Mouse (Mus musculus) heart, embryonic 11.5 days (tissue): ENCODE results near the gene Ndufa7. TPM values are rescaled to one million over a fixed set of nuclear protein-coding genes. Genes with fewer than 3 reads are reported as not detected.
A peak's percentile ranks its signal among the peaks of the same experiment; 100 is the strongest.
"Not testable (repeated sequence)": the region's sequence is repeated elsewhere in the genome, so short reads cannot be mapped to it uniquely, and the experiment has no call there.

Experiments used
- ATAC-seq: fragments of 200-750 bp; cut with Nextera tagmentation; replicated peaks from 2 replicates; pipeline ENCODE4 v1.8.0; 2017; ENCODE audit warnings: moderate library complexity; ENCODE audit not compliant: insufficient number of reproducible peaks, low FRiP score, low TSS enrichment
- H3K27ac ChIP-seq: fragments of 300-500 bp; sonication (generic); 2 replicates; pipeline ENCODE4 v1.5.1; 2014; ENCODE audit warnings: mild to moderate bottlenecking, low read depth, low read length
- H3K27me3 ChIP-seq: fragments of 300-500 bp; sonication (generic); 2 replicates; pipeline ENCODE4 v1.6.1; 2014; ENCODE audit warnings: mild to moderate bottlenecking, low read length, mixed read lengths; ENCODE audit not compliant: control insufficient read depth, insufficient read depth
- H3K36me3 ChIP-seq: fragments of 300-500 bp; sonication (generic); 2 replicates; pipeline ENCODE4 v1.6.1; 2014; ENCODE audit warnings: mild to moderate bottlenecking, low read length, moderate library complexity, mixed read lengths; ENCODE audit not compliant: control insufficient read depth, insufficient read depth
- H3K4me1 ChIP-seq: fragments of 300-500 bp; sonication (generic); 2 replicates; pipeline ENCODE4 v1.6.1; 2014; ENCODE audit warnings: low read length; ENCODE audit not compliant: control insufficient read depth, insufficient read depth
- H3K4me2 ChIP-seq: fragments of 300-500 bp; sonication (generic); 2 replicates; pipeline ENCODE4 v1.6.1; 2014; ENCODE audit warnings: mild to moderate bottlenecking, moderate library complexity
- H3K4me3 ChIP-seq: fragments of 300-500 bp; sonication (generic); 2 replicates; pipeline ENCODE4 v1.5.1; 2014; ENCODE audit warnings: low read depth, low read length
- H3K9ac ChIP-seq: fragments of 300-500 bp; sonication (generic); 2 replicates; pipeline ENCODE4 v1.6.1; 2014; ENCODE audit warnings: mild to moderate bottlenecking, low read depth, low read length, moderate library complexity
- H3K9me3 ChIP-seq: fragments of 300-500 bp; sonication (generic); replicated peaks from 2 replicates; pipeline ENCODE4 v1.6.1; 2016; ENCODE audit warnings: low read length; ENCODE audit not compliant: control insufficient read depth
- WGBS: fragments of 180-500 bp; shearing (Covaris S2); extraction: QIAGEN DNeasy Blood & Tissue Kit; methylation state at CpG from one replicate; pipeline ENCODE4 v1.1.7; 2014; ENCODE audit not compliant: insufficient replicate concordance; 5-methylcytosine and 5-hydroxymethylcytosine counted together
- microRNA-seq: library from miRNA; unstranded; fragments of <30 nt; microRNA quantifications from one replicate; pipeline ENCODE4, GENCODE M21; 2016; ENCODE audit warnings: borderline number of aligned reads
- polyA plus RNA-seq: library from polyadenylated mRNA; unstranded; fragments of >200 nt; fragmentation: Nextera tagmentation; extraction: Ambion mirVana; gene quantifications from 2 replicates; pipeline ENCODE4 v1.2.1, GENCODE M21; 2014

The Ndufa7 gene
- polyA plus RNA-seq, 1 experiment from 2014 or later, result 457 TPM

DNA sequence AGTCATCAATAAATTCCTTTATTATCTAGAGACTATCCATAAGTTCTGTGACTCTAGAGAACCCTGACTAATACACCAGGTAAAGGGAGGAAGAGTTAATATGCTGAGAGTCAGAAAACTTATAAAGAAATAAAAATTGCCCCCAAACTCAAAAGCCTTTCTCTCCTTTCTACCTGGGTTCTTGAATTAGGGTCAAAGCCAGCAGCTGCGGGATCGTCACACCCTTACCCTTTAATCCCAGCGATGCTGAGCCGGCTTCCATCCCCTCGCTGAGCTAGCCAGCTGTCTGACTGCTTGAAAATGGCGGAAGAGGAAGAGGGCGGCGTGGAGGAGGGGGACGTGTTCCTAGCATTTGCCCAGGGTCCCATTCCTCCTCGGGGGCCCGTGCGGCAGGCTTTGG is 49.2 kb downstream of the Ndufa7 start, which contains the start of gene Gm7029:
TSS of gene Gm7029 (plus strand) at position 301 of the 400 bp plus-strand sequence.
- not testable (repeated sequence) for H3K4me2 ChIP-seq, H3K27me3 ChIP-seq, ATAC-seq, H3K4me3 ChIP-seq, H3K36me3 ChIP-seq, H3K9me3 ChIP-seq, H3K27ac ChIP-seq, H3K4me1 ChIP-seq, H3K9ac ChIP-seq
- WGBS, result 90% methylated on average over 3 of the region's 12 CpGs

DNA sequence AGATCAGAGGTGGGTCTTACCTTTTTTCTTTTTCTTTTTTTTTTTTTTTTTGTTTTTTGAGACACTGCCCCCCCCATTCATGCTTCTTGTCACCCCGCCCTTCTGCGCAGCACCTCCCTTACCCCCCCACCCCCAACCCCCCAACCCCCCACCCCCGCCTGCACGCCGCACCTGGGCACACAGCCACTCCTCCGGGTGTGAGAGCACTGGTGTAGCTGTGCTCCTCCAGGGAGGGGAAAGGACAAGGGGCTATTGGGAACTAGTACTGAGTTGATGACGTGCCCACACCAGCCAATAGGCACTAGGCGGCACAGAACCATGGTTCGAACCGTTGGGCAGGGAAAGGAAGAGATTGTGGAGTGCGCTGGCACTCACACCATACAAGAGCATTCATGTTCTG is 50.0 kb downstream of the Ndufa7 start:
- ATAC-seq, result no peak
- H3K4me3 ChIP-seq, result no peak overlapping the region
- no peaks in the 10 kb centered on the region for H3K4me1 ChIP-seq
- H3K9ac ChIP-seq, result no peak overlapping the region
- H3K9me3 ChIP-seq, result no peaks in the 10 kb centered on the region
- H3K4me2 ChIP-seq, result no peak overlapping the region
- H3K36me3 ChIP-seq, result peaks cover 2% of the 10 kb centered on the region; the same call in 1 of the 2 replicates
- H3K27ac ChIP-seq, result no peak overlapping the region
- WGBS, result 83% methylated on average over 11 of the region's 11 CpGs
- no peaks in the 10 kb centered on the region for H3K27me3 ChIP-seq

DNA sequence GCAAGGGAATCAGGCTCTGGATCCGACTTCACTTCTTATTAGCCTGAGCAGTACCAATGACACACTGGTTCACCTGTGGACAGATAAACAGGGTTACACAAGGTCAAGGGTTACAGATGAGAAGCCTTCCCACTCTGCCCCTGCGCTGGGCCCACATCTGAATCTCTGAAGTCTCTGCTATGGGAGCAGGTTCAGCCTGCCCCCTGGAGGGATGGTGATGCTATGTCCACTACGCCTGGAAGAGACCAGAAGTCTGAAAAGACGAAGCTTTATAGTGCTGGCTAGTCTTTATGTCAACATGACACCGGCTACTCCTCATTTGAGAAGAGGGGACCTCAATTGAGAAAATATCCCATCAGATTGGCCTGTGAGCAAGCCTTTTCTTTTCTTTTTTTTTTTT is 51.4 kb downstream of the Ndufa7 start:
- 83% methylated on average over 5 of the region's 5 CpGs for WGBS
- H3K4me2 ChIP-seq, H3K9me3 ChIP-seq, H3K9ac ChIP-seq, H3K27me3 ChIP-seq, H3K4me3 ChIP-seq, H3K27ac ChIP-seq, H3K36me3 ChIP-seq, H3K4me1 ChIP-seq, ATAC-seq: not testable (repeated sequence)

DNA sequence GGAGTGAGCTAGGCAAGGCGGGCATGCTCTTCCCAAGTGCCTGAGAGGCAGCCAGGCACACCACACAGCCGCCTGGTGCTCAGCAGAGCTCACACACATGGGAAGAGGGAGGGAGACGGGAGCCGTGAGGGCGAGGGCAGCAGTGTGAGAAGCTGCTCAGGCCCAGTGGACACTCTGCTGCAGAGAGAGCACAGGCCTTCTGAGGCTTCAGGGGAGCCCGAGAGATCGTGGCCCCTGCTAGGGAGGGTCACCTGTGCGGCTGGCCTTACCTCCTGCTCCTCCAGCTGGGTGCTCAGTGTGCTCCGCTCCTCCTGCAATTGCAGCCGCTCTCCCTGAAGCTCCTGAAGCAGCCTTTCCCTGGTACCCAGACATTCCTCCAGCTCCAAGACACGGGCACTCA is 59.9 kb downstream of the Ndufa7 start:
- not testable (repeated sequence) for H3K9ac ChIP-seq, H3K27ac ChIP-seq, H3K9me3 ChIP-seq, H3K36me3 ChIP-seq, H3K27me3 ChIP-seq, H3K4me3 ChIP-seq, H3K4me2 ChIP-seq, ATAC-seq, H3K4me1 ChIP-seq
- WGBS, result 91% methylated on average over 10 of the region's 11 CpGs

DNA sequence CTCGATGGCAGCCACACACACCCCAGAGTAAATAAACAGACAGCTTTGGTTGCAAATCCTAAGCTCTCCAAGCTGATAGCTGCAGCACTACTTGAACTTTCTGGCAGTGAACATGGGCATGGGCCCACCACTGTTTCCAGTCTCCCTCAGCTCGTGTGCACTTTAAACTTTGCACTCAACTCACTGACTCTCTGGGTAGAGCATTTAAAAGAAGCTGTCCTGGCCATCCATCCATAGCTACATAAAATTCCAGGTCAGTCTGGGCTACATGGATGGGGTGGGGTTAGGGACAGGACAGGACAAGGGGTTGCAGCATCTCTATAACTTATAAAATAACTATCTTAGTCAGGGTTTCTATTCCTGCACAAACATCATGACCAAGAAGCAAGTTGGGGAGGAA is 63.4 kb downstream of the Ndufa7 start:
- H3K27ac ChIP-seq, H3K4me2 ChIP-seq, H3K4me3 ChIP-seq, H3K9me3 ChIP-seq, H3K4me1 ChIP-seq, ATAC-seq, H3K36me3 ChIP-seq, H3K27me3 ChIP-seq: not testable (repeated sequence)
- H3K9ac ChIP-seq, result 0 out of 2 replicates have a peak overlapping the region, but pooled peaks have one; percentile 16
- 26% methylated on average over 2 of the region's 2 CpGs for WGBS

Small RNAs within 50 kb of the gene (microRNA-seq; reads per million reads assigned to microRNA genes)
- not detected for gene Gm27740

Other genes starting within 250 kb of the Ndufa7 start
- gene Zfp414, start 195.5 kb upstream of the Ndufa7 start, polyA plus RNA-seq, result 56.4 and 59.9 TPM in 2 replicates
- 0.43 and 0.62 TPM in 2 replicates for gene Pram1, start 186.5 kb upstream of the Ndufa7 start, polyA plus RNA-seq
- gene Hnrnpm, start 137.7 kb upstream of the Ndufa7 start, polyA plus RNA-seq, result 278 and 323 TPM in 2 replicates
- gene March2, start 105.9 kb upstream of the Ndufa7 start, polyA plus RNA-seq, result 73.6 and 83.2 TPM in 2 replicates
- 254 and 285 TPM in 2 replicates for gene Rab11b, start 64.0 kb upstream of the Ndufa7 start, polyA plus RNA-seq
- 7.6 and 10.5 TPM in 2 replicates for gene Angptl4, start 42.7 kb upstream of the Ndufa7 start, polyA plus RNA-seq
- 30.1 and 43.2 TPM in 2 replicates for gene Kank3, start 14.1 kb upstream of the Ndufa7 start, polyA plus RNA-seq
- gene Rps28, start within 50 bp of the Ndufa7 start, polyA plus RNA-seq, result 654 and 701 TPM in 2 replicates
- 60.8 and 63.9 TPM in 2 replicates for gene Cd320, start 18.5 kb downstream of the Ndufa7 start, polyA plus RNA-seq
- not detected in 2 replicates for gene Gm7029, start 49.3 kb downstream of the Ndufa7 start, polyA plus RNA-seq
- gene Kifc1, start 66.1 kb downstream of the Ndufa7 start, polyA plus RNA-seq, result 8.1 and 11.8 TPM in 2 replicates
- not detected in 2 replicates for gene Platr17, start 80.6 kb downstream of the Ndufa7 start, polyA plus RNA-seq
- 26.4 and 37.0 TPM in 2 replicates for gene Daxx, start 84.8 kb downstream of the Ndufa7 start, polyA plus RNA-seq
- gene Tapbp, start 91.3 kb downstream of the Ndufa7 start, polyA plus RNA-seq, result 22.0 and 23.4 TPM in 2 replicates
- 7.2 and 7.8 TPM in 2 replicates for gene Zbtb22, start 91.3 kb downstream of the Ndufa7 start, polyA plus RNA-seq
- 25.8 and 27.8 TPM in 2 replicates for gene Rgl2, start 105.0 kb downstream of the Ndufa7 start, polyA plus RNA-seq
- 147 and 151 TPM in 2 replicates for gene Pfdn6, start 115.8 kb downstream of the Ndufa7 start, polyA plus RNA-seq
- 18.3 and 19.7 TPM in 2 replicates for gene Wdr46, start 116.1 kb downstream of the Ndufa7 start, polyA plus RNA-seq
- 2.8 and 5.9 TPM in 2 replicates for gene B3galt4, start 126.9 kb downstream of the Ndufa7 start, polyA plus RNA-seq
- gene Vps52, start 131.2 kb downstream of the Ndufa7 start, polyA plus RNA-seq, result 28.1 and 29.5 TPM in 2 replicates
- 1,135 and 1,150 TPM in 2 replicates for gene Rps18, start 131.4 kb downstream of the Ndufa7 start, polyA plus RNA-seq
- gene H2-K1, start 175.8 kb downstream of the Ndufa7 start, polyA plus RNA-seq, result 13.8 and 13.9 TPM in 2 replicates
- 3.9 and 4.4 TPM in 2 replicates for gene Ring1, start 200.1 kb downstream of the Ndufa7 start, polyA plus RNA-seq
- gene H2-Ke6, start 203.5 kb downstream of the Ndufa7 start, polyA plus RNA-seq, result 29.4 and 35.5 TPM in 2 replicates
- 61.4 and 67.2 TPM in 2 replicates for gene Slc39a7, start 207.1 kb downstream of the Ndufa7 start, polyA plus RNA-seq
- gene Rxrb, start 207.2 kb downstream of the Ndufa7 start, polyA plus RNA-seq, result 13.8 and 14.6 TPM in 2 replicates
- 0.31 and 0.70 TPM in 2 replicates for gene Col11a2, start 214.9 kb downstream of the Ndufa7 start, polyA plus RNA-seq